Mouse (Mus musculus) heart, embryonic 11.5 days (tissue): ENCODE measurements around the gene Agbl1. TPM values are rescaled to one million over a fixed set of nuclear protein-coding genes. Genes with fewer than 3 reads are reported as not detected.
A peak's percentile ranks its signal among the peaks of the same experiment; 100 is the strongest.

ENCODE experiments used
- ATAC-seq: fragments of 200-750 bp; cut with Nextera tagmentation; replicated peaks from 2 replicates; pipeline ENCODE4 v1.8.0; 2017; ENCODE audit warnings: moderate library complexity; ENCODE audit not compliant: insufficient number of reproducible peaks, low FRiP score, low TSS enrichment
- H3K27ac ChIP-seq: fragments of 300-500 bp; sonication (generic); 2 replicates; pipeline ENCODE4 v1.5.1; 2014; ENCODE audit warnings: mild to moderate bottlenecking, low read depth, low read length
- H3K27me3 ChIP-seq: fragments of 300-500 bp; sonication (generic); 2 replicates; pipeline ENCODE4 v1.6.1; 2014; ENCODE audit warnings: mild to moderate bottlenecking, low read length, mixed read lengths; ENCODE audit not compliant: control insufficient read depth, insufficient read depth
- H3K36me3 ChIP-seq: fragments of 300-500 bp; sonication (generic); 2 replicates; pipeline ENCODE4 v1.6.1; 2014; ENCODE audit warnings: mild to moderate bottlenecking, low read length, moderate library complexity, mixed read lengths; ENCODE audit not compliant: control insufficient read depth, insufficient read depth
- H3K4me1 ChIP-seq: fragments of 300-500 bp; sonication (generic); 2 replicates; pipeline ENCODE4 v1.6.1; 2014; ENCODE audit warnings: low read length; ENCODE audit not compliant: control insufficient read depth, insufficient read depth
- H3K4me2 ChIP-seq: fragments of 300-500 bp; sonication (generic); 2 replicates; pipeline ENCODE4 v1.6.1; 2014; ENCODE audit warnings: mild to moderate bottlenecking, moderate library complexity
- H3K4me3 ChIP-seq: fragments of 300-500 bp; sonication (generic); 2 replicates; pipeline ENCODE4 v1.5.1; 2014; ENCODE audit warnings: low read depth, low read length
- H3K9ac ChIP-seq: fragments of 300-500 bp; sonication (generic); 2 replicates; pipeline ENCODE4 v1.6.1; 2014; ENCODE audit warnings: mild to moderate bottlenecking, low read depth, low read length, moderate library complexity
- H3K9me3 ChIP-seq: fragments of 300-500 bp; sonication (generic); replicated peaks from 2 replicates; pipeline ENCODE4 v1.6.1; 2016; ENCODE audit warnings: low read length; ENCODE audit not compliant: control insufficient read depth
- WGBS: fragments of 180-500 bp; shearing (Covaris S2); extraction: QIAGEN DNeasy Blood & Tissue Kit; methylation state at CpG from one replicate; pipeline ENCODE4 v1.1.7; 2014; ENCODE audit not compliant: insufficient replicate concordance; 5-methylcytosine and 5-hydroxymethylcytosine counted together
- polyA plus RNA-seq: library from polyadenylated mRNA; unstranded; fragments of >200 nt; fragmentation: Nextera tagmentation; extraction: Ambion mirVana; gene quantifications from 2 replicates; pipeline ENCODE4 v1.2.1, GENCODE M21; 2014

Agbl1 gene
- polyA plus RNA-seq, 1 experiment from 2014 or later = not detected

DNA sequence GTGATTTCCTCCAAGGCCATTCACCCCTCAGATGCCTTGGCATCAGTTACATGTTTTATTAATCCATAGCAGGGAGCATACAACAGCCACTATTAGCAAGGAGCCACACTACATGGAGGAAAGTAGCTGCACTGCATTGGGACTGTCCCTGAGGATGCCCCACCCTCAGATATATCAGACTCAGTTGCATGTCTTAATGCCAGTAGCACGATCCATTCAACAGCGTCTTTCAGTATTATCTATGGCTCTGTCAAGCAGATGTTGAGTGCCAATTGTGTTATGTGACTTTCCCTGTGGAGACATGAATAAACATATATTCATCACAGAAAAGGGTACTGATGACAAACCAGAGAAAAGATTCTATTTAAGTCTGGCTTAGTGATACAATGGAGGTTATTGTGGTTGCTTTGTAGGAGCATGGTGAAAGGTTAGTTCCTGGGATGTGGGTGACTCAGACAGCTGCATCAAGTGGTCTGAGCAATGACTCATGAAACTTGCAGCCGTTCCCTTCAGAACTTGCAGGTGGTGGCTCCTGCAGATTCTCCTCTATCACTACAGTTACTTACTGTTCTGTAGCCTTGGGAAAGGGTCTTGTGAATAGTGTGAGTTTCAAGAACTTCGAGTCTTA lies 178.4 kb downstream of the Agbl1 start:
- Histone ChIP-seq H3K4me3 (no peak overlapping the region), H3K4me1 (peaks cover 3% of the 10 kb centered on the region; the same call in 1 of the 2 replicates), H3K27me3 (no peaks in the 10 kb centered on the region), H3K4me2 (no peak overlapping the region), H3K9ac (no peak overlapping the region), H3K27ac (no peak overlapping the region), H3K36me3 (no peaks in the 10 kb centered on the region), H3K9me3 (no peaks in the 10 kb centered on the region)
- WGBS = 67% methylated on average over 4 of the region's 4 CpGs
- ATAC-seq = no peak

DNA sequence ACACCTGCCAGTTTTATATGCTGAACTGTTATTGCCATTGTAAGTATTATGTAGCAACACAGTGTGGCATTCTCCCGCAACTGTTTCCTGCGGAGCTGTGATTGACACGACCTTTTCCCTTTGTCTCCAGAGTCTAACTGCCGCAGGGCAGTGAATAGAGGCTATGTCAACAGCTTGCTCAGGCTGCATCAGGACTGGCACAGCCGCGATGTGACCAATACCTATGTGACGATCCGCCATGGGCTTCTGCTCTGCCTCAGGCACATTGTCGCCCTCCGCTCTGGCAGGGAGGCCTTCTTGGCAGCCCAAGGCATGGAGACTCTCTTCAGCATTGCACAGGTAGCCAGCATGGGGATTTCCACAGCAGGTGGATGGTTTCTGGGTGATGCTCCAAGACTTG lies 179.3 kb downstream of the Agbl1 start:
- ATAC-seq = no peak
- Histone ChIP-seq H3K9ac (no peak overlapping the region), H3K4me1 (peaks cover 3% of the 10 kb centered on the region; the same call in 1 of the 2 replicates), H3K27ac (no peak overlapping the region), H3K36me3 (no peaks in the 10 kb centered on the region), H3K4me2 (no peak overlapping the region), H3K27me3 (no peaks in the 10 kb centered on the region), H3K4me3 (no peak overlapping the region), H3K9me3 (no peaks in the 10 kb centered on the region)
- WGBS = 86% methylated on average over 10 of the region's 10 CpGs

- Histone ChIP-seq H3K27me3 (no peaks in the 10 kb centered on the region), H3K4me1 (peaks cover 3% of the 10 kb centered on the region; the same call in 1 of the 2 replicates), H3K9me3 (no peaks in the 10 kb centered on the region), H3K4me2 (peak overlapping the region; percentile 53), H3K27ac (peak overlapping the region; percentile 46), H3K36me3 (no peaks in the 10 kb centered on the region), H3K9ac (peak overlapping the region; percentile 24; the same call in 1 of the 2 replicates), H3K4me3 (no peak overlapping the region)
- 41% methylated on average over 9 of the region's 9 CpGs for WGBS
- no peak for ATAC-seq
Measured at GRCm38 (mm10) chr7:76410403-76411180, 180.9 kb downstream of the Agbl1 start.

DNA sequence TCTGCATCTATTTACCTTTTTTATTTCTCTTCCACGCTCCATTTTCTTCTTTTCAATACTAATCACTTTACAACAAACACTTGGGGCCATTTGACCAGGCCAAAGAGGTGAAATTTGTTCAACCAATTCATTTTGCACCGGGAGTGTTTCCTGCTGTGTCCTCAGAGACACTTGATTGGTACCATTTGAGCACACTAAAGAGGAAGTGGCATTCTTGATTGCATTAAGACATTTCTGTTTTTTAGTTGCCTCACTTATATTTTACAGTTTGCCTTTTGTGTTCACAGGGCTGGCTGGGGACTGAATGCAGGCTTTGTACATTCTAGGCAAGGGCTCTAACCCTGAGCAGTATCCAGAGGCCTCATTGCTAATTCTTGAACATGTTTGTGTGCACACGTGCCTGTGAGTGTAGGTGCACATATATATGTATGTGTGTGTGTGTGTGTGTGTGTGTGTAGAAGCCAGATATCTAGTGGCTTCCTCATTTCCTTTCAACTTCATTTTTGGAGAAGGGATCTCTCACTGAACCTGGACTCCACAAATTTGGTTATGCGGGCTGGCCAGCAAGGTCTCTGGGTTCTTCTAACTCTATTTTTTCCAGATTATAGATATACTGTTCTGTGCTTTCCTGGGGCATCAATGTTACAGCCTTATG lies 182.4 kb downstream of the Agbl1 start:
- Histone ChIP-seq H3K27ac (no peak overlapping the region), H3K4me3 (no peak overlapping the region), H3K36me3 (no peaks in the 10 kb centered on the region), H3K27me3 (no peaks in the 10 kb centered on the region), H3K9me3 (no peaks in the 10 kb centered on the region), H3K4me1 (peaks cover 3% of the 10 kb centered on the region; the same call in 1 of the 2 replicates), H3K9ac (no peak overlapping the region), H3K4me2 (no peak overlapping the region)
- ATAC-seq = no peak
- 82% methylated on average over 4 of the region's 4 CpGs for WGBS

- Histone ChIP-seq H3K9ac (no peak overlapping the region), H3K4me2 (no peak overlapping the region), H3K27ac (no peak overlapping the region), H3K27me3 (no peaks in the 10 kb centered on the region), H3K9me3 (no peaks in the 10 kb centered on the region), H3K4me1 (peaks cover under 1% of the 10 kb centered on the region; the same call in 1 of the 2 replicates), H3K36me3 (no peaks in the 10 kb centered on the region), H3K4me3 (no peak overlapping the region)
- ATAC-seq = no peak
- WGBS = 44% methylated on average over 3 of the region's 3 CpGs
Measured at GRCm38 (mm10) chr7:76416084-76416597, 186.5 kb downstream of the Agbl1 start.

- no peak for ATAC-seq
- H3K4me3 ChIP-seq = no peak overlapping the region
- H3K4me1 ChIP-seq = no peaks in the 10 kb centered on the region
- H3K27ac ChIP-seq = no peak overlapping the region
- H3K4me2 ChIP-seq = no peak overlapping the region
- no peak overlapping the region for H3K9ac ChIP-seq
- H3K9me3 ChIP-seq = no peaks in the 10 kb centered on the region
- no peaks in the 10 kb centered on the region for H3K36me3 ChIP-seq
- H3K27me3 ChIP-seq = no peaks in the 10 kb centered on the region
Measured at GRCm38 (mm10) chr7:76438581-76438980, 208.9 kb downstream of the Agbl1 start.

GRCm38 (mm10) chr7:76438988-76439387 lies 209.3 kb downstream of the Agbl1 start:
- no peaks in the 10 kb centered on the region for H3K9me3 ChIP-seq
- no peak overlapping the region for H3K4me2 ChIP-seq
- H3K4me3 ChIP-seq = no peak overlapping the region
- no peak for ATAC-seq
- no peaks in the 10 kb centered on the region for H3K36me3 ChIP-seq
- H3K27ac ChIP-seq = no peak overlapping the region
- H3K27me3 ChIP-seq = no peaks in the 10 kb centered on the region
- no peaks in the 10 kb centered on the region for H3K4me1 ChIP-seq
- 60% methylated on average over 4 of the region's 4 CpGs for WGBS
- no peak overlapping the region for H3K9ac ChIP-seq

GRCm38 (mm10) chr7:76462361-76463001 lies 232.8 kb downstream of the Agbl1 start:
- ATAC-seq = no peak
- 54% methylated on average over 5 of the region's 5 CpGs for WGBS
- H3K9me3 ChIP-seq = no peaks in the 10 kb centered on the region
- no peak overlapping the region for H3K4me3 ChIP-seq
- H3K27ac ChIP-seq = no peak overlapping the region
- no peak overlapping the region for H3K4me2 ChIP-seq
- no peaks in the 10 kb centered on the region for H3K4me1 ChIP-seq
- no peak overlapping the region for H3K9ac ChIP-seq
- H3K36me3 ChIP-seq = no peaks in the 10 kb centered on the region
- no peaks in the 10 kb centered on the region for H3K27me3 ChIP-seq
